Mouse (Mus musculus) MEL (cell line): ENCODE data around the gene Fam166a. TPM values are rescaled to one million over a fixed set of nuclear protein-coding genes. Genes with fewer than 3 reads are reported as not detected.
A peak's percentile ranks its signal among the peaks of the same experiment; 100 is the strongest.

Experiments
- DNase-seq: peaks from one replicate; pipeline ENCODE4 v3.0.0; 2011; ENCODE audit warnings: low read depth, low spot score
- H3K27ac ChIP-seq: 2 replicates; pipeline ENCODE4 v1.5.1; 2012; ENCODE audit warnings: low read depth, mild to moderate bottlenecking, control low read depth, low read length, moderate library complexity; ENCODE audit not compliant: control insufficient read depth
- H3K27me3 ChIP-seq, 2 experiments: fragments of 150-350 bp in 1 of 2; sonication (generic) in 1 of 2; 2 replicates each; pipeline ENCODE4 v1.6.1; 2012; ENCODE audit warnings: low read length in 2 of 2, mild to moderate bottlenecking in 2 of 2, improper control_type of control experiment in 1 of 2, moderate library complexity in 1 of 2; ENCODE audit not compliant: insufficient read depth in 2 of 2, control insufficient read depth in 1 of 2
- H3K36me3 ChIP-seq, 2 experiments: 2 replicates each; pipeline ENCODE4 v1.6.1; 2012 to 2014; ENCODE audit warnings: low read length in 2 of 2, improper control_type of control experiment in 1 of 2, inconsistent platforms in 1 of 2, mild to moderate bottlenecking in 1 of 2; ENCODE audit not compliant: insufficient read depth in 2 of 2, control insufficient read depth in 1 of 2
- H3K4me1 ChIP-seq, 2 experiments: fragments of 150-350 bp in 1 of 2; sonication (generic) in 1 of 2; 2 replicates each; pipeline ENCODE4 v1.6.1; 2012; ENCODE audit warnings: low read length in 2 of 2, improper control_type of control experiment in 1 of 2, mild to moderate bottlenecking in 1 of 2; ENCODE audit not compliant: insufficient read depth in 2 of 2, control insufficient read depth in 1 of 2
- H3K4me3 ChIP-seq, 2 experiments: fragments of 150-350 bp in 1 of 2; sonication (generic) in 1 of 2; 2 replicates each; pipeline ENCODE4 v1.5.1; 2012; ENCODE audit warnings: low read depth in 2 of 2, low read length in 2 of 2, mild to moderate bottlenecking in 2 of 2, moderate library complexity in 2 of 2, control low read depth in 1 of 2, improper control_type of control experiment in 1 of 2; ENCODE audit not compliant: control insufficient read depth in 1 of 2, insufficient read depth in 1 of 2
- H3K79me2 ChIP-seq: 2 replicates; pipeline ENCODE4 v1.6.1; 2012; ENCODE audit warnings: mild to moderate bottlenecking, low read length, moderate library complexity; ENCODE audit not compliant: control insufficient read depth, poor library complexity, insufficient read depth
- H3K9ac ChIP-seq: 2 replicates; pipeline ENCODE4 v1.6.1; 2012; ENCODE audit warnings: low read depth, mild to moderate bottlenecking, control low read depth, low read length, moderate library complexity; ENCODE audit not compliant: control insufficient read depth, poor library complexity, severe bottlenecking
- H3K9me3 ChIP-seq: fragments of 150-350 bp; sonication (generic); replicated peaks from 2 replicates; pipeline ENCODE4 v1.6.1; 2012; ENCODE audit warnings: mild to moderate bottlenecking, low read length, improper control_type of control experiment, moderate library complexity; ENCODE audit not compliant: insufficient read depth
- BHLHE40 ChIP-seq: IDR thresholded peaks from 2 replicates; pipeline ENCODE4 v1.6.1; 2012; ENCODE audit warnings: low read depth, mild to moderate bottlenecking, inconsistent platforms, low read length, improper control_type of control experiment, borderline replicate concordance
- CHD2 ChIP-seq: IDR thresholded peaks from 2 replicates; pipeline ENCODE4 v1.6.1; 2011; ENCODE audit warnings: low read length, improper control_type of control experiment
- ELF1 ChIP-seq: IDR thresholded peaks from 2 replicates; pipeline ENCODE4 v1.6.1; 2014; ENCODE audit warnings: low read depth, mild to moderate bottlenecking, inconsistent platforms, low read length, improper control_type of control experiment, moderate library complexity
- EP300 ChIP-seq, 2 experiments: IDR thresholded peaks; 2 replicates each; pipeline ENCODE4 v1.6.1; 2011; ENCODE audit warnings: improper control_type of control experiment in 2 of 2, low read length in 2 of 2, low read depth in 1 of 2, mild to moderate bottlenecking in 1 of 2
- HCFC1 ChIP-seq: IDR thresholded peaks from 2 replicates; pipeline ENCODE4 v1.6.1; 2012; ENCODE audit warnings: low read depth, mild to moderate bottlenecking, inconsistent platforms, low read length, improper control_type of control experiment, moderate library complexity
- JUND ChIP-seq: IDR thresholded peaks from 2 replicates; pipeline ENCODE4 v1.6.1; 2011; ENCODE audit warnings: low read depth, mild to moderate bottlenecking, improper control_type of control experiment, low read length
- KAT2A ChIP-seq: conservative IDR thresholded peaks from 2 replicates; pipeline ENCODE4 v1.6.1; 2012; ENCODE audit warnings: low read depth, low read length, improper control_type of control experiment, inconsistent platforms
- MAFK ChIP-seq: IDR thresholded peaks from 2 replicates; pipeline ENCODE4 v1.6.1; 2011; ENCODE audit warnings: low read depth, mild to moderate bottlenecking, low read length, improper control_type of control experiment, borderline replicate concordance
- MAX ChIP-seq: IDR thresholded peaks from 2 replicates; pipeline ENCODE4 v1.6.1; 2011; ENCODE audit warnings: low read length, improper control_type of control experiment
- MYB ChIP-seq: IDR thresholded peaks from 2 replicates; pipeline ENCODE4 v1.6.1; 2011; ENCODE audit warnings: mild to moderate bottlenecking, low read depth, low read length, improper control_type of control experiment
- MYC ChIP-seq: IDR thresholded peaks from 2 replicates; pipeline ENCODE4 v1.6.1; 2011; ENCODE audit warnings: low read depth, mild to moderate bottlenecking, low read length, improper control_type of control experiment, moderate library complexity
- NELFE ChIP-seq: IDR thresholded peaks from 2 replicates; pipeline ENCODE4 v1.6.1; 2011; ENCODE audit warnings: low read depth, low read length, improper control_type of control experiment
- NRF1 ChIP-seq: IDR thresholded peaks from 2 replicates; pipeline ENCODE4 v1.6.1; 2014; ENCODE audit warnings: low read depth, mild to moderate bottlenecking, inconsistent platforms, low read length, improper control_type of control experiment, moderate library complexity; ENCODE audit not compliant: poor library complexity, insufficient read depth, severe bottlenecking
- POLR2A ChIP-seq, 2 experiments: IDR thresholded peaks; 2 replicates each; pipeline ENCODE4 v1.6.1; 2011 to 2012; ENCODE audit warnings: low read length in 2 of 2, mild to moderate bottlenecking in 2 of 2, control low read depth in 1 of 2, improper control_type of control experiment in 1 of 2, low read depth in 1 of 2, moderate library complexity in 1 of 2; ENCODE audit not compliant: control insufficient read depth in 1 of 2, insufficient read depth in 1 of 2, poor library complexity in 1 of 2
- POLR2AphosphoS2 ChIP-seq: IDR thresholded peaks from 2 replicates; pipeline ENCODE4 v1.6.1; 2011; ENCODE audit warnings: low read length, improper control_type of control experiment
- RAD21 ChIP-seq: IDR thresholded peaks from 2 replicates; pipeline ENCODE4 v1.6.1; 2011; ENCODE audit warnings: mild to moderate bottlenecking, low read depth, low read length, improper control_type of control experiment
- SIN3A ChIP-seq: IDR thresholded peaks from 2 replicates; pipeline ENCODE4 v1.6.1; 2012; ENCODE audit warnings: low read length, improper control_type of control experiment, inconsistent platforms
- SMC3 ChIP-seq: IDR thresholded peaks from 2 replicates; pipeline ENCODE4 v1.6.1; 2011; ENCODE audit warnings: low read depth, low read length, improper control_type of control experiment
- TAL1 ChIP-seq: IDR thresholded peaks from 2 replicates; pipeline ENCODE4 v1.6.1; 2012; ENCODE audit warnings: mild to moderate bottlenecking, inconsistent platforms, low read length, moderate library complexity, mixed read lengths
- TBP ChIP-seq: IDR thresholded peaks from 2 replicates; pipeline ENCODE4 v1.8.0; 2011; ENCODE audit warnings: low read depth, low read length, improper control_type of control experiment
- TCF12 ChIP-seq: IDR thresholded peaks from 2 replicates; pipeline ENCODE4 v1.6.1; 2014; ENCODE audit warnings: low read depth, mild to moderate bottlenecking, inconsistent platforms, low read length, improper control_type of control experiment, moderate library complexity
- ZC3H11A ChIP-seq: IDR thresholded peaks from 2 replicates; pipeline ENCODE4 v1.6.1; 2012; ENCODE audit warnings: low read depth, mild to moderate bottlenecking, inconsistent platforms, low read length, improper control_type of control experiment
- ZMIZ1 ChIP-seq: IDR thresholded peaks from 2 replicates; pipeline ENCODE4 v1.6.1; 2012; ENCODE audit warnings: low read depth, mild to moderate bottlenecking, inconsistent platforms, low read length, improper control_type of control experiment, moderate library complexity
- polyA plus RNA-seq, 2 experiments: library from polyadenylated mRNA; stranded (reverse) in 1 of 2; unstranded in 1 of 2; fragments of >175 nt in 1 of 2; fragments of >200 nt in 1 of 2; gene quantifications; 2 replicates each; pipeline versions ENCODE4 v1.2.1 to v1.2.4; 2012; ENCODE audit warnings: low replicate concordance in 2 of 2, low read depth in 1 of 2; ENCODE audit not compliant: insufficient read length in 2 of 2, insufficient read depth in 1 of 2, missing spikeins in 1 of 2
- total RNA-seq: library from RNA; depleted of rRNA; stranded (reverse); fragments of 300-350 nt; gene quantifications from 2 replicates; pipeline ENCODE4 v1.2.3, GENCODE M21; 2012

Gene Fam166a
- total and polyA plus RNA-seq, 3 experiments, result 1.1 to 15.6 TPM; not detected in 1

DNA sequence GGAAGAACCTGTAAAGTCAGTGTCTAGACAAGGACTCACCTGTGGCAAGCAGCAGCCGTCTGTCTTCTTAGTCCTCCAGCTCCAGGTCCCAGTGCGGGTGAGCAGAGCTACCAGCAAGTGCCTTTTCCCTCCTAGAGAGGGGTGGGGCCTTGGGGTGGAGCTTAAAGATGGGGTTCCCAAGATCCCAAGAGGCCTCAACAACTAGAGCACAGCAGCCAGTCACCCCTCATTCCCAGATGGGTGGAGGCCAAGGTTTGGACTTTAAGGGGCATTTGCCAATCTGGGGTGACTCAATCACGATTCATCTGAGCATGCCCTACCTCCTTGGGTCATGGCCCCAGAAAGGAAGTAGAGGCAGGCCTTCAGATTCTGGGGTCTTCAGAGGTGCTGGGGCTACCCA lies 21.2 kb downstream of the Fam166a start:
- TF ChIP-seq MYC (no peak), TCF12 (no peak), CHD2 (no peak), KAT2A (no peak), ZC3H11A (no peak), RAD21 (no peak)
- DNase-seq, result no peak
- Histone ChIP-seq H3K36me3 (no peaks in the 10 kb centered on the region), H3K27ac (no peak overlapping the region), H3K4me3 (no peak overlapping the region), H3K9me3 (no peaks in the 10 kb centered on the region), H3K9ac (no peak overlapping the region), H3K79me2 (no peaks in the 10 kb centered on the region; the same call in 1 of the 2 replicates), H3K27me3 (no peaks in the 10 kb centered on the region), H3K4me1 (peaks cover 0 to 21% of the 10 kb centered on the region in 2 experiments; a peak in 3 of 4 replicates)

DNA sequence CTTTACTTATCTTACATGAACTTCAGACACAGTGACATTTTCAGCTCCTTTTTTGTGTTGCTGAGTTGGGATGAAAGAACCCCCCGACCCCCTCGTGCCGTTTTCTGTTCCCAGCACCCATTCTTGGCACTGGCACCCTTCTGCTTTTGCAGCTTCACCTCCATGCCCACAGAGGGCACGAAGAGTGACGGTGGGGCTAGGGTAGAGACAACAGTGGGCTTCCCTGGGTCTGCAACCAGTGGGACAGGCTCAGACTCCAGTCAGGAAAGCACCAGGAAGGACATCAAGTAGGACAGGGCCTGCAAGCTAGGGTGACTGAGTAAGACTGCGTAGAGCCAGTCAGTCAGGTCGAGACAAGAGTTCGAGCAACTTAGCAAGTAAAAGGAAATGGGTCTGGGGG lies 21.8 kb downstream of the Fam166a start:
- Histone ChIP-seq H3K27ac (no peak overlapping the region), H3K9ac (peak overlapping the region; percentile 30), H3K9me3 (no peaks in the 10 kb centered on the region), H3K4me3 (peak overlapping the region; percentile 57 to 64), H3K27me3 (no peaks in the 10 kb centered on the region), H3K79me2 (no peaks in the 10 kb centered on the region; the same call in 1 of the 2 replicates), H3K4me1 (peaks cover 0 to 21% of the 10 kb centered on the region in 2 experiments; a peak in 3 of 4 replicates), H3K36me3 (no peaks in the 10 kb centered on the region)
- DNase-seq, result no peak
- TF ChIP-seq EP300 (IDR thresholded peaks at IDR 0.05; ENCODE audit: low read depth in 1 of 2, low read length in 2 of 2) (no peak), NRF1 (no peak), ELF1 (no peak), JUND (no peak), MYB (no peak)

DNA sequence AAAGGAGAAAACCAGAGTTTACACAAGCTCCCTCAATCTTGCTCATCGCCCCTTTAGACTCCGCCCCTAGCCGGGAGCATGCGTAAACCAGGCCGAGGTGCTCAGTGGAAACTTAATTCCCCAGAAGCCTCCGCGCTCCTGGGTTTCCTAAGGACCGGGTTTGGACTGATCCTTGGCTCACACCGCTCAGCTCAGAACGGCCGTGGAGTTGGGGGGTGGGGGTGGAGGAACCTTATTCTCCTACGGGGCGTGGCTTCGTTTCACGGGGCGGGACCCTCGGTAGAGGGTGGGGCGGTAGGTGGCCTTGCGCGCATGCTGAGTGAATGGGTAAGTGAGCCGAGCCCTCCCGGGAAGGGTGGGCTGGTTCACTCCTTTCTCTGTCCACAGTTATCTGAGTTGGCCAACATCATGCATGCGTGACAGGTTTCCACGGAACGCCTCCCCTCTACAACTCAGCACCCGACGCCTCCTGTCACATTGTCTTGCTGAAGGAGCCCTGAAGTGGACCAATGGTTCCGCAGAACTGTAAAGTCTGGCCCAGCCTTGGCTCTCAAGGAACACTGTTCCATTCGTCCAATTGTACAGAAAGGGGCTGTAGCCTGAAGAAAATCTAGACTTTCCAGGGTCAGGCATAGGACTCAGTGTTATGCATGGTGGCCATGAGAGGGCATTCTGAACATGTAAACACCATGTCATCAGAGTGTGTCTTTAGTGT lies 22.3 kb downstream of the Fam166a start:
- Histone ChIP-seq H3K36me3 (no peaks in the 10 kb centered on the region), H3K4me3 (peak overlapping the region; percentile 57 to 64), H3K79me2 (no peaks in the 10 kb centered on the region; the same call in 1 of the 2 replicates), H3K9ac (peak overlapping the region; percentile 79), H3K27ac (peak overlapping the region; percentile 56), H3K27me3 (no peaks in the 10 kb centered on the region), H3K4me1 (peaks cover 0 to 21% of the 10 kb centered on the region in 2 experiments; a peak in 3 of 4 replicates), H3K9me3 (no peaks in the 10 kb centered on the region)
- peak; percentile 92 for DNase-seq
- peak; percentile 44 to 61; a peak in 3 of 4 replicates for TF ChIP-seq POLR2A (IDR thresholded peaks at IDR 0.05; ENCODE audit: control insufficient read depth in 1 of 2, insufficient read depth in 1 of 2, low read depth in 1 of 2, low read length in 2 of 2, poor library complexity in 1 of 2)
- TF ChIP-seq TCF12, result 0 out of 2 replicates have a peak, but pooled peaks have one; percentile 35
- TF ChIP-seq EP300 (IDR thresholded peaks at IDR 0.05; ENCODE audit: low read depth in 1 of 2, low read length in 2 of 2), result no peak
- no peak for TF ChIP-seq ZC3H11A
- no peak for TF ChIP-seq KAT2A
- TF ChIP-seq NRF1, result peak; percentile 82
- peak; percentile 54 for TF ChIP-seq NELFE
- peak; percentile 73; the same call in 1 of the 2 replicates for TF ChIP-seq POLR2AphosphoS2
- no peak for TF ChIP-seq BHLHE40
- TF ChIP-seq TBP, result peak; percentile 52
- TF ChIP-seq HCFC1, result peak; percentile 49
- TF ChIP-seq MYC, result no peak
- no peak for TF ChIP-seq SMC3
- no peak for TF ChIP-seq MAFK
- peak; percentile 26 for TF ChIP-seq SIN3A
- no peak for TF ChIP-seq MAX
- TF ChIP-seq TAL1, result no peak
- no peak for TF ChIP-seq CHD2
- TF ChIP-seq ZMIZ1, result peak; percentile 77; the same call in 1 of the 2 replicates
- TF ChIP-seq ELF1, result 0 out of 2 replicates have a peak, but pooled peaks have one; percentile 16
